Mouse (Mus musculus) CD8-positive naive resting alpha-beta T cell, adult 57 days (primary cell): Measurements from ENCODE around the gene Slc13a5. TPM values are rescaled to one million over a fixed set of nuclear protein-coding genes. Genes with fewer than 3 reads are reported as not detected.

Experiments used
- total RNA-seq: library from RNA; stranded (reverse); gene quantifications from one replicate; pipeline ENCODE4 v1.2.4, GENCODE M21; 2023

The Slc13a5 gene
- not detected for total RNA-seq

DNA sequence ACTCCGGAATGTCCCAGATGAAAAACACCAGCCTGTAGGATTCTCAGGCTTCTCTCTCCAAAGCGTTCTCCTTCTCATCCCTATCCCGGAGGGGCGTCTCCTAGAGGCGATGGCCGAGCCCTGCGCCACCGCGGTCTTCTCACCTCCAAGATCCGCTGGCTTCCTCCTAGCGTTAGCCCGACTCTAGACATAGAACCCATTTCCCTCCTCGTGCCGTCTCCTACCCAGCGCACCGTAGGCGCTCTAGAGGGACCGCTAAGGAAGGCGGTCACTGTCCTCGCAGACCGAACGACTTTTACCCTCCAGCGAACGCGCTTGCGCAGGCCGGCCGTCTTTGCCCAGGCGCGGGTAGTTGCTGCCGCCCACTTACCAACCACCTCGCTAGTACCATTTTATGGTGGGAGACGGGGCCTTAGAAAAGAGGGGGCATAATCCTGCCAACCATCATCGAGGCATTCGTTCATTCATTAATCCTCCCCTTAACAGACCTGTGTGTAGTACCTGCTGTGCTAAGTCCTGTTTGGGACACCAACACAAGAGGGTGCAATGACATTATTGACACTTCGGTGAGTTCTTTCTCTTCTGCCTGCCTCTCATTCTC, at the start of gene Slc13a5:
Gene Slc13a5 (minus strand): TSS at position 263 of the 601 bp plus-strand sequence.

DNA sequence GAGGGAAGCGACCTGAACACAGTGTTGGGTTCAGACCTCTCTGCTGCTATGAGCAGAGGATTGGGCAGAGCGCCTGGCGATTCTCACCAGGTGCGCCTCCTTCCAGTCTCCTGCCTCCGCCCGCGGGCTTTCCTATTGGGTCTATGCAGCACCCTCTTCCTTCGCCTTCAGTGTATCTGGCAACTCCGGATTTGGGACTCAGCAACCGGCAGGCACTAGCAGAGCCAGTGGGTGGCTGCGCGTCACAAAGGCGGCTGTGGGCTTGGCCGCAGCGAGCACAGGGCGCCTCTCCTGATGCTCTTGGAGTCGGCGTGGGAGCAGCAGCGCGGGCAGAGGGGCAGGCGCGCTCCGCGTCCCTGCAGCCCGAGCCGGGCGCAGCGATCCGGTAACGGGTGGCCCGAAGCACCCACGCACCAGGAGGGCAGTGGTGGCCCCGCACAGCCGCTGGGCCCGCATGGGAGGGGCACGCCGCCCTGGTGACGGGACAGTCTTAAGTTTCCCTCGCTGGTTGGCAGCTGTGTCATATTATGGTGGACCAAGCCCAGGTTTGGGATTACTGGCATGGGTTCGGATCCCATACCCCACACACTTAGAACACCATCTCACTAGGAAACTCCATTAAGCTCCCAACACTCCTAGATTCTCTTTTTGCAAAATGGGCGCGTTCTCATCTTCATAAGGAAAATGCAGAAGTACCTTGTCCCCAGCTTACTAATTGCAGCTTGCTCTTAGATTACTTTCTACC, 47.3 kb upstream of the Slc13a5 start, which contains the start of gene Fbxo39:
Gene Fbxo39 (plus strand): TSS at position 294 of the 745 bp plus-strand sequence.

DNA sequence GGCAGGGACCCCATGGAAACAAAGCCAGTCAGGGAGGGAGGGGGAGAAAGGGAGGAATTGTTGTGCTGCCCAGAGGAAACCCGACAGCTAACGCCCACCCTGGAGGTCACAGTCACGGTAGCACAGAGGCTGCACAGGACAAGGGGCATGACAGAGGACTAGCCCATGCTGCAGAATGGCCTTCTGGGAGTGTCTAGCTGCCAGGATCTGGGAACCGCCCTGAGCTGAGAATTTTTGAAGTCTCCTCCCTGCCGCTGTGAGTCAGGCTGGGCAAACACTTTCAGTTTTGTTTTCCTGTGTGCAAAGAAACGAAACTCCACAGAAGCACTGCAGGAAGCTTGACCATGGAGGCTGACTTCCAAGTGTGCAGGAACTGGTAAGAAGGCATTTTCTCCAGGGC, 34.3 kb upstream of the Slc13a5 start, which contains the start of gene Xaf1:
Gene Xaf1 (plus strand): TSS at position 296 of the 400 bp plus-strand sequence.

DNA sequence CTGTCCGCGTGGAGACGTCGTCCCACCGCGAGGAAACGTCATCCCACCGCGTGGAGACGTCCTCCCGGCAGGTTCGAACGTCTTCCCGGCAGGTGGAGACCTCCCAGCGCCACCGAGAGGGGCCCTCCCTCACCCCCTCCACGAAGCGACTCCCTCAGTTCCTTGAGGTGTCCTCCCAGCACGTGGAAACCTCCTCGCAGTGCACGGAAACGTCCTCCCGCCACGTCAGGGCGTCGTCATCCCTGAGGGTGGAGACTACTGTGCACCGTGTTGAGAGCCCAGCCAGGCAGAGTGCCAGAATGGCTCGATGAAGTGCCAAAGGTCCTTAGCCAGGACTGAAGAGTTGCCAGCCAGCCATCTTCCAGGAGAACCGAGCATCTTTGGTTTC, 51.6 kb downstream of the Slc13a5 start, which contains the start of gene Med31:
Gene Med31 (minus strand): TSS at position 183 of the 388 bp plus-strand sequence.

DNA sequence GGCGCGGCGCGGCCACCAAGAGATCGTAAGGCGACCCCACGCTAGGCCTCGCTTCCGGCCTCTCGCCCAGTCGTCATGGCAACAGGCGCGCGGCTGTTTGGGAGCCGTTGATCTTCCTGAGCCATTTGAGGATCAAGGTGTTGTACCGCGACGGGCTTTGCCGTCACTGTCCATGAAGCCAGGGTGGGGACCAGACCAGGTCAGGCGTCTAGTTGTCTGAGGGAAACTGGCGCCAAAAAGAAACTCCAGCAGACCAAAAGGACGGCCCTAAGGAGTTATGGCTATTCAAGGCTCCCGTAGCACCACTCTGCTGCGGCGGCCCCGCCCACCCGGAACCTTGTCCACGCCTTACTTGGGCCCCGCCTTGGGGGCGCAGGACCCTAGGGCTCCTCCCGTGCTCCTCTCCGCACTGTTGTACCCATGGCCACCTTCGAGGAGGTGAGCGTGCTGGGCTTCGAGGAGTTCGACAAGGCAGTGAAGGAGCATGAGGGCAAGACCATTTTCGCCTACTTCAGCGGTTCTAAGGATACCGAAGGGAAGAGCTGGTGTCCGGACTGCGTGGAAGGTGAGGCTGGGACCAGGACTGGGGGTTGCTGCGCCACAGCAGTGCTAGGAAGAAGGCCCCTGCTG, 59.7 kb downstream of the Slc13a5 start, which contains the start of the genes 4933427D14Rik and Txndc17:
Gene 4933427D14Rik (minus strand): TSS at position 256 of the 630 bp plus-strand sequence.
Gene Txndc17 (plus strand): TSS at position 344 of the 630 bp plus-strand sequence.

DNA sequence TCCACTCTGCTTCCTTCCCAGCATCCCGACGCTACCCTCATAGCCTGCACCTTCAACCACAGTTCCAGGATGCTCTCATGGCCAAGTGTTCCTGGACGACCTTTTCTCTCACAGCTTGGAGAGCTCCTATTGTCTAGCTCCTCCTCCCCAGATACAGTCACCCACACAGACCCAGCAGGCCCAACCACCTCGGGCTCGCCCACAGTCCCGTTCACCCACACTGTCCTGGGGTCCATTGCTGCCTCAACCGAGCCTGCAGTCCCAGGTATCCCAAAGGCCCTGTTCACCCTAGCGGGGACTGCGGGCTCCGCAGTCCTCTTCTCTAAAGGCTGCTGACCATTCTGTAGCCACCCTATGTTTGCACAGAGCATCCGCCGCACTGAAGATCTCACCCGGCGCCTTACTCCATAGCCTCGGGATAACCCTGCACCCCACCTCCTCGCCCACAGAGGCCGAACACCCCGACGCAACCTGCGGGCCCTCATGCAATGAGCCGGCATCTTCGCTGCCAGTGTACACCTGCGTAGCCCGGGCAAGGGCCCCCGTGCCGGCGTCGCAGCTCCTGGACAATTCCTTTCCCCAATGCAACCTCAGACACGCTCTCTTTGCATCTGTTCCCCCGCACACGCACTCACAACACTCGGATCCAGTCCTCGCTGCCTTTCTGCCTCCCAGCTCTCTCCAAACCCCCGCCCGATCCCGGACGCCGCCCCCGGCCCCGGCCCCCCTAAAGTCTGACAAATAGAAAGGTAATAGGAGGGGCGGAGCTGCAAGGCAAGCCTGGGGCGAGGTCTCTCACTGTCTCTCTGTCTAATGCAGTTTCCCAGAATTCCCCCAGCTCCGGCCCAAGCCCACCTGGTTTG, 60.5 kb downstream of the Slc13a5 start, which contains the start of gene Gm43951:
Gene Gm43951 (minus strand): TSS at position 500 of the 863 bp plus-strand sequence.

Other genes with a start within 250 kb of the Slc13a5 start
- gene Aipl1, start 229.7 kb downstream of the Slc13a5 start, total RNA-seq: not detected
- gene Pimreg, start 225.2 kb downstream of the Slc13a5 start, total RNA-seq: 0.83 TPM
- 0.46 TPM for gene Pitpnm3, start 131.4 kb downstream of the Slc13a5 start, total RNA-seq
- gene Gm43951, start 60.4 kb downstream of the Slc13a5 start, total RNA-seq: 1.9 TPM
- gene 4933427D14Rik, start 59.8 kb downstream of the Slc13a5 start, total RNA-seq: 17.2 TPM
- 23.3 TPM for gene Txndc17, start 59.7 kb downstream of the Slc13a5 start, total RNA-seq
- gene Med31, start 51.6 kb downstream of the Slc13a5 start, total RNA-seq: 24.3 TPM
- gene Xaf1, start 34.4 kb upstream of the Slc13a5 start, total RNA-seq: 52.1 TPM
- 0.31 TPM for gene Fbxo39, start 47.2 kb upstream of the Slc13a5 start, total RNA-seq
- not detected for gene Tekt1, start 95.2 kb upstream of the Slc13a5 start, total RNA-seq
- 0.24 TPM for gene Smtnl2, start 144.5 kb upstream of the Slc13a5 start, total RNA-seq
- gene Ggt6, start 168.3 kb upstream of the Slc13a5 start, total RNA-seq: not detected
- 168 TPM for gene Mybbp1a, start 174.1 kb upstream of the Slc13a5 start, total RNA-seq
- 2.9 TPM for gene Spns2, start 222.7 kb upstream of the Slc13a5 start, total RNA-seq